Mouse (Mus musculus): ENCODE measurements around the gene Lrrc2. TPM values are rescaled to one million over a fixed set of nuclear protein-coding genes. Genes with fewer than 3 reads are reported as not detected.

Gene Lrrc2
- polyA plus RNA-seq, 1 experiment = not detected

GRCm38 (mm10) chr9:110920665-110921419 lies 30.5 kb upstream of the Lrrc2 start:
- H3K9me3 ChIP-seq = no peaks in the 10 kb centered on the region
- peaks cover 34% of the 10 kb centered on the region for H3K27me3 ChIP-seq (replicated peaks)
- H3K36me3 ChIP-seq (replicated peaks; ENCODE audit: low read length) = no peaks in the 10 kb centered on the region
- H3K4me1 ChIP-seq = peaks cover 9% of the 10 kb centered on the region
- TF ChIP-seq GATA1 (IDR thresholded peaks at IDR 0.05; ENCODE audit: borderline replicate concordance, low read length) = no peak
- H3K4me3 ChIP-seq (replicated peaks) = no peak overlapping the region

GRCm38 (mm10) chr9:110922759-110923158 lies 28.6 kb upstream of the Lrrc2 start:
- Histone ChIP-seq H3K4me3 (replicated peaks) (no peak overlapping the region), H3K27me3 (replicated peaks) (peaks cover 30% of the 10 kb centered on the region), H3K9me3 (no peaks in the 10 kb centered on the region), H3K36me3 (replicated peaks; ENCODE audit: low read length) (no peaks in the 10 kb centered on the region), H3K4me1 (peaks cover 9% of the 10 kb centered on the region)
- TF ChIP-seq FLI1 (IDR thresholded peaks at IDR 0.05; ENCODE audit: low read length) (no peak), GATA1 (IDR thresholded peaks at IDR 0.05; ENCODE audit: borderline replicate concordance, low read length) (no peak)

- H3K4me3 ChIP-seq (replicated peaks) = no peak overlapping the region
- no peaks in the 10 kb centered on the region for H3K4me1 ChIP-seq
- H3K9me3 ChIP-seq = no peaks in the 10 kb centered on the region
- TF ChIP-seq GATA1 (IDR thresholded peaks at IDR 0.05; ENCODE audit: borderline replicate concordance, low read length) = no peak
- no peak for TF ChIP-seq FLI1 (IDR thresholded peaks at IDR 0.05; ENCODE audit: low read length)
- H3K36me3 ChIP-seq (replicated peaks; ENCODE audit: low read length) = no peaks in the 10 kb centered on the region
- peaks cover 46% of the 10 kb centered on the region for H3K27me3 ChIP-seq (replicated peaks)
Observed at GRCm38 (mm10) chr9:110931573-110931972, 19.8 kb upstream of the Lrrc2 start.

- Histone ChIP-seq H3K9me3 (no peaks in the 10 kb centered on the region), H3K4me3 (replicated peaks) (no peak overlapping the region), H3K27me3 (replicated peaks) (peaks cover 35% of the 10 kb centered on the region), H3K36me3 (replicated peaks; ENCODE audit: low read length) (no peaks in the 10 kb centered on the region), H3K4me1 (no peaks in the 10 kb centered on the region)
- TF ChIP-seq GATA1 (IDR thresholded peaks at IDR 0.05; ENCODE audit: borderline replicate concordance, low read length) (no peak), FLI1 (IDR thresholded peaks at IDR 0.05; ENCODE audit: low read length) (no peak)
Observed at GRCm38 (mm10) chr9:110933850-110934437, 17.4 kb upstream of the Lrrc2 start.

GRCm38 (mm10) chr9:110935941-110936340 lies 15.4 kb upstream of the Lrrc2 start:
- H3K27me3 ChIP-seq (replicated peaks) = peaks cover 26% of the 10 kb centered on the region
- H3K9me3 ChIP-seq = no peaks in the 10 kb centered on the region
- TF ChIP-seq GATA1 (IDR thresholded peaks at IDR 0.05; ENCODE audit: borderline replicate concordance, low read length) = no peak
- TF ChIP-seq FLI1 (IDR thresholded peaks at IDR 0.05; ENCODE audit: low read length) = no peak
- no peak overlapping the region for H3K4me3 ChIP-seq (replicated peaks)
- no peaks in the 10 kb centered on the region for H3K36me3 ChIP-seq (replicated peaks; ENCODE audit: low read length)
- H3K4me1 ChIP-seq = no peaks in the 10 kb centered on the region

- Histone ChIP-seq H3K36me3 (replicated peaks; ENCODE audit: low read length) (no peaks in the 10 kb centered on the region), H3K27me3 (replicated peaks) (peaks cover 39% of the 10 kb centered on the region), H3K4me3 (replicated peaks) (no peak overlapping the region), H3K9me3 (no peaks in the 10 kb centered on the region), H3K4me1 (no peaks in the 10 kb centered on the region)
- TF ChIP-seq GATA1 (IDR thresholded peaks at IDR 0.05; ENCODE audit: borderline replicate concordance, low read length) = no peak
- TF ChIP-seq FLI1 (IDR thresholded peaks at IDR 0.05; ENCODE audit: low read length) = no peak
Observed at GRCm38 (mm10) chr9:110937506-110938490, 13.5 kb upstream of the Lrrc2 start.

GRCm38 (mm10) chr9:110944265-110944664 lies 7.1 kb upstream of the Lrrc2 start:
- H3K4me3 ChIP-seq (replicated peaks) = no peak overlapping the region
- H3K4me1 ChIP-seq = peaks cover 13% of the 10 kb centered on the region
- no peaks in the 10 kb centered on the region for H3K36me3 ChIP-seq (replicated peaks; ENCODE audit: low read length)
- TF ChIP-seq FLI1 (IDR thresholded peaks at IDR 0.05; ENCODE audit: low read length) (no peak), GATA1 (IDR thresholded peaks at IDR 0.05; ENCODE audit: borderline replicate concordance, low read length) (no peak)
- peaks cover 38% of the 10 kb centered on the region for H3K27me3 ChIP-seq (replicated peaks)
- H3K9me3 ChIP-seq = no peaks in the 10 kb centered on the region

- no peaks in the 10 kb centered on the region for H3K36me3 ChIP-seq (replicated peaks; ENCODE audit: low read length)
- no peak overlapping the region for H3K4me3 ChIP-seq (replicated peaks)
- peaks cover 38% of the 10 kb centered on the region for H3K27me3 ChIP-seq (replicated peaks)
- TF ChIP-seq FLI1 (IDR thresholded peaks at IDR 0.05; ENCODE audit: low read length) (no peak), GATA1 (IDR thresholded peaks at IDR 0.05; ENCODE audit: borderline replicate concordance, low read length) (no peak)
- H3K4me1 ChIP-seq = peaks cover 15% of the 10 kb centered on the region
- H3K9me3 ChIP-seq = 0 out of 2 replicates have a peak, but pooled peaks cover 2% of the 10 kb centered on the region
Observed at GRCm38 (mm10) chr9:110945343-110945742, 6.0 kb upstream of the Lrrc2 start.

- Histone ChIP-seq H3K4me3 (replicated peaks) (no peak within 1 kb of the TSS), H3K4me1 (peaks cover 17% of the 10 kb centered on the region)
Observed at GRCm38 (mm10) chr9:110945926-110946325, 5.4 kb upstream of the Lrrc2 start, which contains the start of gene Tdgf1. Gene Tdgf1 (minus strand): TSS chr9:110946158.

More at GRCm38 (mm10) chr9:110945926-110946325, 5.4 kb upstream of the Lrrc2 start, which contains the start of gene Tdgf1:
- no peak for TF ChIP-seq FLI1 (IDR thresholded peaks at IDR 0.05; ENCODE audit: low read length)
- no peak for TF ChIP-seq GATA1 (IDR thresholded peaks at IDR 0.05; ENCODE audit: borderline replicate concordance, low read length)
- no peaks in the 10 kb centered on the region for H3K36me3 ChIP-seq (replicated peaks; ENCODE audit: low read length)
- peaks cover 38% of the 10 kb centered on the region for H3K27me3 ChIP-seq (replicated peaks)
- 0 out of 2 replicates have a peak, but pooled peaks cover 2% of the 10 kb centered on the region for H3K9me3 ChIP-seq

Measured in megakaryocyte, embryonic 14.5 days (primary cell).